Mouse (Mus musculus) frontal cortex, postnatal 25 days (tissue): ENCODE data around the gene Gsta4.
"Not testable (repeated sequence)": the region's sequence is repeated elsewhere in the genome, so short reads cannot be mapped to it uniquely, and the experiment has no call there.

ENCODE experiments used
- DNase-seq, 2 experiments: peaks; one replicate each; pipeline ENCODE4 v3.0.0; 2022; ENCODE audit warnings: low spot score in 2 of 2

Gsta4 gene

DNA sequence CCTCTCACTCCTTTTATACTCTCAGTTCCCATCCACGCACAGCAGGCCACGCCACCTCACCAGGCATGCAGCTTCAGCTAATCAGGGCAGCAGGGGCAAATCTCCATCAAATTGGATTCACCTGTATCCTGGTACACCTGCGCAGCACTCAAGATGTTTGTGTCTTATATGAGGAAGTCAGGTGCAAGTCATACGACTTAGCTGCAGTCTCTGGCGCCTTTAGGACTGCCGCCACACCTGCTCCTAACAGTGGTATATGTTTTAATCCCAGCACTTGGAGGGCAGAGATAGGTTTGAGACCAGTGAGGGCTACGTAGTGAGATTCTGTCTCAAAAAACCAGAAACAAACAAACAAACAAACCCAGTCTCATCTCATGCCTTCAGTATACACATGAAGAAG, at the start of gene Gsta4:
TSS of gene Gsta4 (plus strand) at position 301 of the 400 bp plus-strand sequence.
- DNase-seq = not testable (repeated sequence)

GRCm38 (mm10) chr9:78135658-78136057, 46.9 kb upstream of the Gsta4 start:
- no peak for DNase-seq

DNA sequence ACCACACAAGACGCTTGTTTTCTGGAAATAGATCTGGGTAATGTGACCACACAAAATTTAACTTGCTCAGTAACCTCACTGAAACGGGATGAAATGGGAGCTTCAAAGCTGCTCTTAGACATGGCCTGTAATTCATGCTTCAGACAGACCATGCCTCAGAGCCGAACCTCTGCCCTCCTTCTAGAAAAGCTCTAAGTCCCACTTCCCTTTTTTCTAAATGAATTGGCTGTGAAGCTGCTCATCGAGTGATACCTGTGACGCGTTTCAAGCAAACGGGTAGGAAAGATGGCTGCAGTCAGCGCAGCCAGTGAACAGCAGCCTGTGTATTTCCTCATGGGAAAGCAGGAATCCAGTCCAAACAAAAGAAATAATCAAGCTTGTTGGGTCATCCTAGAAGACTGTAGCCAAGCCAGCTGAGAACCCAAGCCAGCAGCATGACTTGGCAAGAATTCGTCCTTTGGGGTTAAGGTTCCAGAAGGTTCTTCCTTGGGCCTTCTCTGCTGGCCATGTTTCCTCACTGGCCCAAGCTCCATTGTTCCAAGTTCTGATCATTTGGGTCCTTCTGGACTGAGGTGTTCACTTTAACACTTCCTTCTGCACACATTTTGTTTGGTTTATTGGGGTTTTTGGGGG, 44.4 kb upstream of the Gsta4 start:
- DNase-seq = no peak

DNA sequence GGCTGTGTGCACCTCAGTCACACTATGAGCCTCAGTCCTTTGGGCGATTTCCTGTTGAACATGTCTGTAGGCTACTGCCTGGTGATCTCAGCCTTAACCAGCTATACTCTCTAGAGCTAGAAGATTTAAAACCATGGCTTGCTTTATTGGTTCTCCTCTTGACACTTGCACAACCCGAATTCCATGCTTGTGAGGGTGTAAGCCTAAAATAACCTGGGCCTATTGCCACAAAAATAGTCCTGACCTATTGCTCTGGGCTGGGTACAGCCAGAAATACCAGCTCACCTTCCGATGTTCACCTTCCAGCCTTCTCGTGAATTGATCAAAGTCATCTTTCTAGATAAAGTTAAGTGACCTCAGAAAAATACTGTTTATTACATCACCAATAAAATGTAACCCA, 43.1 kb upstream of the Gsta4 start:
- no peak for DNase-seq

- no peak for DNase-seq
Observed at GRCm38 (mm10) chr9:78146099-78146498, 36.5 kb upstream of the Gsta4 start.

- no peak for DNase-seq
Observed at GRCm38 (mm10) chr9:78146627-78147026, 35.9 kb upstream of the Gsta4 start.

- DNase-seq = no peak
Observed at GRCm38 (mm10) chr9:78148149-78148548, 34.4 kb upstream of the Gsta4 start.

DNA sequence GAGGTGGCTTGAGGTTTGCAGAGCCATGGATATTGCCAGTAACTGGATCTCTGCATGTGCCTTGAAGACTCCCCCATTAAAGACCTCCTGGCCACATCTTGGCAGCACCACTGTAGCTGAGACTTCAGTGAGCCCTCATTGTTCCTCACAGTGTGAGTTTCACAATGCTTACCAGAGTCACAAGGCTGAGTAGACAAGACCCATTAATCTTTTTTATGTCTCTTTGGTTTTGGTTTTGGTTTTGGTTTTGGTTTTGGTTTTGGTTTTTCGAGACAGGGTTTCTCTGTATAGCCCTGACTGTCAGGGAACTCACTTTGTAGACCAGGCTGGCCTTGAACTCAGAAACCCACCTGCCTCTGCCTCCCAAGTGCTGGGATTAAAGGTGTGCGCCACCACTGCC, 32.8 kb upstream of the Gsta4 start:
- not testable (repeated sequence) for DNase-seq

DNA sequence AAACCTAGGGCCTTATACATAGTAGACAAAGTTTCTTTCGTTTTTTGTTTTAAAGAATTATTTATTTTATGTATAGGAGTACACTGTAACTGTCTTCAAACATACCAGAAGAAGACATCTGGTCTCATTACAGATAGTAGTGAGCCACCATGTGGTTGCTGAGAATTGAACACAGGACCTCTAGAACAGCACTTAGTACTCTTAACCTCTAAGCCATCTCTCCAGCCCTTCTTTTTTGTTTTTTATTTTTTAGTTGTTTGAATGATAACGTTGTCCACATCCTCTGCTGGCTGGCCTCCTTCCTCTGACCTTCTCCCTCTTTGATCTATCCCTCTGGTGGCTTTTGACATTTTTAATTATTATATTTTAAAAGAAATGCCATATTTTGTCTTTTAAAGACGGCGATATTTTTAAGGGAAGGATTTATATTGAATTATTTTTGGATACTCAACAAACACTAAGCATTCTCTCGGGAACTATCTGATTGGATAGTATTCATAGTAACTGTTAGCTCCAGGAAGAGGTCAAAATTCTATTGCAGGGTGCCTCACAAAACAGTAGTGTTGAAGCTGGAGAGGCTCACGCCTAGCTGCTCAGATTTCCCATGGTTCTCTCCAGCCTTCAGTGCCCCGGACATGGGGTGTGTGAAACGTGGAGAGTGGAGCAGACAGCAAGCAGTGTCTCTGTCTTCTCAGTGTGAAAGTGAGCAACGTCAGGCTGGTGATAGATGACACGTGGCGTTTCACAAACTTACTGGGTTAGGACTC, 28.2 kb upstream of the Gsta4 start:
- DNase-seq = no peak

DNA sequence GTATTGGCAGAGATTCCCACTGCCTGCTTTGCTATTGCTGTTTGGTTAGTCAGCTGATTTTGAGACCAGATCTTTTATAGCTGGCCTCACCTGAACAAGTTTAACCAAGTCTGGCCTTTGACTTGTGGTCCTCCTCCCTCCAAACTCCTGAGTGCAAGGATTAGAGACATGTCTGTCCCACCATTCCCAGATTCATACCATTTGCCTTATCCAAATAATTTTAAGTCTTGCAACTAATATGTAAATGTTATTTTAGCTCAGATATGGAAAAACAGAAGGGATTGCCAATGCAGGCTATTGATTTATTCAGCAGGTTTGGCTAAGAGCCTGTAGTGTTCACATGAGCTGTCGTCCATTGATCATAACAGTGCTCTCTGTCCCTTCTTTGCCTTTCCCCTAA, 25.4 kb upstream of the Gsta4 start:
- DNase-seq = no peak

- DNase-seq = no peak
Observed at GRCm38 (mm10) chr9:78163291-78163690, 19.3 kb upstream of the Gsta4 start.

- DNase-seq = no peak
Observed at GRCm38 (mm10) chr9:78164741-78165140, 17.8 kb upstream of the Gsta4 start.

DNA sequence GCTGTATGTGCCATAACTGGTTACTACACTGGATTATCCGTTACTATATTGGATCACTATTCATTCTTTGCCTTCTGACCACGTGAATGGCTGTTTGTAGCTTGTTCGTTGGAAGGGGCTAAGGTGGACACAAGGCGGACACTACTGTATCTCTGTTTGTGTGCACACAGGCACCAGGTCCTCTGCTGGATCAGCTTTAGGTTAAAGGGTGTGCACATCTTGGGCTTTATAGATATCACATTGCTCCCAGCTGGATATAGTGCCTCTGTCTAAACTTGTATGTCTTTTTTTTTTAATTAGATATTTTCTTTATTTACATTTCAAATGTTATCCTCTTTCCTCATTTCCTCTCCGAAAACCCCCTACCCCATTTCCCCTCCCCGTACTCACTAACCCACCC, 17.1 kb upstream of the Gsta4 start:
- no peak for DNase-seq

GRCm38 (mm10) chr9:78166694-78167452, 15.7 kb upstream of the Gsta4 start:
- no peak for DNase-seq

DNA sequence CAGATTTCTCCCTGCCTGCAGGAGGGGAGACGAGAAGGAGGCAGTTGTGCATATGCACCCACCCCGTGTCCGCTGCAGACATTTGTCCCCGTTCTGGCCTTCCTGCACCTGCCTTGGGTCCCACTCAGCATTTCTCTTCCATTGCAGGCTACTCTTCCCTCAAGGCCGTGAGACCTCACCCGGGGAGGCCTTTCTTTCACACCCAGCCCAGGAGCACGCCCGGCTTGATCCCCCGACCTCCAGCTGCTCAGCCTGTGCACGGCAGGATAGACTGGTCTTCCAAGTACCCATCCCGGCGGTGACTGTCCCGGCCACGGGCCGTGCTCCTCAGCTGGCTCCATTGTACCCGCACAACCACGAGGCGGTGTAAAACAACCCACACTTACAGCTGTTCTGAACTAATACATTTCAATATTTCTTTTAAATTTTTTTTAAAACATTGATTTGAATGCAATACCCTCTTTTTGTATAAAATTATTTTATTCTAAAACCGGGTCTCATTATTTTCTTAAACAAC, 15.1 kb upstream of the Gsta4 start:
- no peak for DNase-seq

GRCm38 (mm10) chr9:78168864-78169263, 13.7 kb upstream of the Gsta4 start:
- DNase-seq = no peak

- no peak for DNase-seq
Observed at GRCm38 (mm10) chr9:78174016-78174415, 8.6 kb upstream of the Gsta4 start.

DNA sequence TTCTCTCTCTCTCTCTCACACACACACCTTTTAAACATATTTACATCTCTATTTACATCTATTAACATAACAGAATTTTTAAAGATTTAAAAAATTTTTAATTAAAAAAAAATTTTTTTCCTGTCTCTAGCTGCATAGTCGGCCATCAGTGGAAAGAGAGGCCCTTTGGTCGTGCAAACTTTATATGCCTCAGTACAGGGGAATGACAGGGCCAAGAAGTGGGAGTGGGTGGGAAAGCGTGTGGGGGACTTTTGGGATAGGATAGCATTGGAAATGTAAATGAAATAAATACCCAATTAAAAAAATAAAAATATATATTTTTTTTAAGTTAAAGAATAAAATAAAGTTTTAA, 7.7 kb upstream of the Gsta4 start:
- not testable (repeated sequence) for DNase-seq

GRCm38 (mm10) chr9:78175277-78176200, 7.0 kb upstream of the Gsta4 start:
- peak; percentile 88 to 92 for DNase-seq

DNA sequence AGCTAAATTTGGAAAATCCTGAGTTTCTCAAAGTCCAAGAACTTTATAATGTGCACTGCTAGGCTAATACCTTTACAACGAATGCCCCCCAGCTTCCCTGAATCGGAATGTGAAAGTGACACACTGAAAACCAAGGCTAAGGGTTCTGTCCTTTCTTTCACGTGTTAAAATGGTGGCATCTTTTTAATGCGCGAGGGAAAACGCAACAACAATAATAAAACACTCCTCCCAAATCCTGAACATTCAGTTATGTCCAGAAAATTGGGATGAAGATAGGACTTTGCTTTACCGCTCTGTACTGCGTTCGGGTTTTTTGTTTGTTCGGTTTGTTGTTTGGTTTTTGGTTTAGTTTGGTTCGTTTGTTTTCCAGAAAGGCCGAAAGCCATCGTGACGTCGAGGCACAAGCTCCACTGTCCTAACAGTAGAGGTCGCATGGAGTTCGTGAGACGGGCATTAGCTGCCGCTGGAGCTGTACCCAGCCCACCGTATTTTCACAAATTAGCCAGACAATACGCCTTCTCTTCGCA, 6.3 kb upstream of the Gsta4 start:
- peak in 1 of 2 experiments; percentile 36 for DNase-seq

- DNase-seq = no peak
Observed at GRCm38 (mm10) chr9:78176831-78177230, 5.7 kb upstream of the Gsta4 start.
